Mouse (Mus musculus) testis, postnatal 14 days (tissue): ENCODE data around the gene Arhgef16.

Experiments used
- DNase-seq: peaks from one replicate; pipeline ENCODE4 v3.0.0; 2021; ENCODE audit warnings: low spot score

Gene Arhgef16

DNA sequence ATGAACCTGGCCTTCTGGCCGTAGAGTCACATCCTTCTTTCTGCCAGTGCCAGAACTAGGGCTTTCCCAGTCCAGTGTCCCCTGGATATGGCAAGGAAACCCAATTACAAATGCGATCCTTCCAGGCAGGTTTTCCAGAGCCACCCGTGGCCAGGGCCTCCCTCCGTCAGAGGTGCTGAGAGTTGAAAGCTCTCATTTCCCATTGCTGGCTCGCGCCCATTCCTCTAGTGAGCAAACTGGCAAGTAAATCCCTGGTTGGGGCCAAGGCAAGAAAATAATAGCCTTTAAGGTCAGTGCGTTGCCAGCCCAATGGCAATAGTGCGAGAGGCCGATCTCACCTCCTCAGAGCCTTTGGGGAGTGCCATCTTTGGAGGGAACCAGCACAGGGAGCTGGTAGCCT lies 71.9 kb downstream of the Arhgef16 start:
- DNase-seq = no peak
